Mouse (Mus musculus): ENCODE measurements around the gene Podn. TPM values are rescaled to one million over a fixed set of nuclear protein-coding genes. Genes with fewer than 3 reads are reported as not detected.

The Podn gene
- polyA plus RNA-seq, 1 experiment, result 11.4 TPM

GRCm38 (mm10) chr4:107985812-107986211 is 110.4 kb downstream of the Podn start:
- Histone ChIP-seq H3K27ac (replicated peaks; ENCODE audit: low read depth, low read length) (no peak overlapping the region), H3K4me3 (ENCODE audit: insufficient read depth, low read depth, low read length) (no peak overlapping the region), H3K4me1 (ENCODE audit: control insufficient read depth, insufficient read depth, insufficient read length, low read length) (no peaks in the 10 kb centered on the region)

- Histone ChIP-seq H3K4me1 (ENCODE audit: control insufficient read depth, insufficient read depth, insufficient read length, low read length) (no peaks in the 10 kb centered on the region), H3K4me3 (ENCODE audit: insufficient read depth, low read depth, low read length) (no peak overlapping the region), H3K27ac (replicated peaks; ENCODE audit: low read depth, low read length) (no peak overlapping the region)
Observed at GRCm38 (mm10) chr4:107984282-107984981, 111.8 kb downstream of the Podn start.

GRCm38 (mm10) chr4:107983717-107984116 is 112.5 kb downstream of the Podn start:
- Histone ChIP-seq H3K4me3 (ENCODE audit: insufficient read depth, low read depth, low read length) (no peak overlapping the region), H3K27ac (replicated peaks; ENCODE audit: low read depth, low read length) (no peak overlapping the region), H3K4me1 (ENCODE audit: control insufficient read depth, insufficient read depth, insufficient read length, low read length) (no peaks in the 10 kb centered on the region)

- no peak overlapping the region for H3K4me3 ChIP-seq (ENCODE audit: insufficient read depth, low read depth, low read length)
- no peaks in the 10 kb centered on the region for H3K4me1 ChIP-seq (ENCODE audit: control insufficient read depth, insufficient read depth, insufficient read length, low read length)
- no peak overlapping the region for H3K27ac ChIP-seq (replicated peaks; ENCODE audit: low read depth, low read length)
Observed at GRCm38 (mm10) chr4:107980002-107980600, 116.1 kb downstream of the Podn start.

GRCm38 (mm10) chr4:107979530-107979929 is 116.7 kb downstream of the Podn start:
- Histone ChIP-seq H3K4me1 (ENCODE audit: control insufficient read depth, insufficient read depth, insufficient read length, low read length) (no peaks in the 10 kb centered on the region), H3K4me3 (ENCODE audit: insufficient read depth, low read depth, low read length) (no peak overlapping the region), H3K27ac (replicated peaks; ENCODE audit: low read depth, low read length) (no peak overlapping the region)

- Histone ChIP-seq H3K4me1 (ENCODE audit: control insufficient read depth, insufficient read depth, insufficient read length, low read length) (no peaks in the 10 kb centered on the region), H3K27ac (replicated peaks; ENCODE audit: low read depth, low read length) (no peak overlapping the region), H3K4me3 (ENCODE audit: insufficient read depth, low read depth, low read length) (no peak overlapping the region)
Observed at GRCm38 (mm10) chr4:107977593-107977992, 118.7 kb downstream of the Podn start.

- no peak overlapping the region for H3K27ac ChIP-seq (replicated peaks; ENCODE audit: low read depth, low read length)
- H3K4me3 ChIP-seq (ENCODE audit: insufficient read depth, low read depth, low read length), result no peak overlapping the region
- H3K4me1 ChIP-seq (ENCODE audit: control insufficient read depth, insufficient read depth, insufficient read length, low read length), result 0 out of 2 replicates have a peak, but pooled peaks cover 3% of the 10 kb centered on the region
Observed at GRCm38 (mm10) chr4:107975004-107975403, 121.2 kb downstream of the Podn start.

- Histone ChIP-seq H3K4me1 (ENCODE audit: control insufficient read depth, insufficient read depth, insufficient read length, low read length) (0 out of 2 replicates have a peak, but pooled peaks cover 3% of the 10 kb centered on the region), H3K4me3 (ENCODE audit: insufficient read depth, low read depth, low read length) (no peak overlapping the region), H3K27ac (replicated peaks; ENCODE audit: low read depth, low read length) (no peak overlapping the region)
Observed at GRCm38 (mm10) chr4:107974527-107974926, 121.7 kb downstream of the Podn start.

GRCm38 (mm10) chr4:107971162-107971561 is 125.1 kb downstream of the Podn start:
- Histone ChIP-seq H3K4me1 (ENCODE audit: control insufficient read depth, insufficient read depth, insufficient read length, low read length) (0 out of 2 replicates have a peak, but pooled peaks cover 3% of the 10 kb centered on the region), H3K27ac (replicated peaks; ENCODE audit: low read depth, low read length) (no peak overlapping the region), H3K4me3 (ENCODE audit: insufficient read depth, low read depth, low read length) (no peak overlapping the region)

GRCm38 (mm10) chr4:107969781-107970180 is 126.5 kb downstream of the Podn start:
- 0 out of 2 replicates have a peak, but pooled peaks cover 3% of the 10 kb centered on the region for H3K4me1 ChIP-seq (ENCODE audit: control insufficient read depth, insufficient read depth, insufficient read length, low read length)
- no peak overlapping the region for H3K4me3 ChIP-seq (ENCODE audit: insufficient read depth, low read depth, low read length)
- H3K27ac ChIP-seq (replicated peaks; ENCODE audit: low read depth, low read length), result no peak overlapping the region

- Histone ChIP-seq H3K4me1 (ENCODE audit: control insufficient read depth, insufficient read depth, insufficient read length, low read length) (0 out of 2 replicates have a peak, but pooled peaks cover 3% of the 10 kb centered on the region), H3K4me3 (ENCODE audit: insufficient read depth, low read depth, low read length) (no peak within 1 kb of the TSS), H3K27ac (replicated peaks; ENCODE audit: low read depth, low read length) (no peak within 1 kb of the TSS)
Observed at GRCm38 (mm10) chr4:107967966-107968682, 128.1 kb downstream of the Podn start, which contains the start of gene Slc1a7. Gene Slc1a7, plus strand, starts transcription at chr4:107968332.

GRCm38 (mm10) chr4:107966416-107967109 is 129.7 kb downstream of the Podn start:
- H3K4me3 ChIP-seq (ENCODE audit: insufficient read depth, low read depth, low read length), result no peak overlapping the region

More at GRCm38 (mm10) chr4:107966416-107967109, 129.7 kb downstream of the Podn start:
- no peak overlapping the region for H3K27ac ChIP-seq (replicated peaks; ENCODE audit: low read depth, low read length)
- peaks cover 5% of the 10 kb centered on the region; the same call in 1 of the 2 replicates for H3K4me1 ChIP-seq (ENCODE audit: control insufficient read depth, insufficient read depth, insufficient read length, low read length)
